Mouse (Mus musculus) myocyte (in vitro differentiated cells): ENCODE data around the gene Calhm1.
A peak's percentile ranks its signal among the peaks of the same experiment; 100 is the strongest.

Experiments
- CEBPB ChIP-seq: IDR thresholded peaks from 2 replicates; pipeline ENCODE4 v1.6.1; 2011; ENCODE audit warnings: mild to moderate bottlenecking, moderate library complexity; ENCODE audit not compliant: poor library complexity, insufficient read depth, severe bottlenecking
- E2F4 ChIP-seq: IDR thresholded peaks from one replicate; pipeline ENCODE4 v1.6.1; 2011; ENCODE audit warnings: mild to moderate bottlenecking, control low read depth, moderate library complexity; ENCODE audit not compliant: insufficient read depth
- MAX ChIP-seq: IDR thresholded peaks from one replicate; pipeline ENCODE4 v1.6.1; 2011; ENCODE audit warnings: low read depth, mild to moderate bottlenecking, control low read depth
- MYOD1 ChIP-seq, 3 experiments: IDR thresholded peaks; one replicate each; pipeline ENCODE4 v1.6.1; 2011; ENCODE audit warnings: control low read depth in 2 of 3, low read depth in 2 of 3, mild to moderate bottlenecking in 2 of 3, moderate library complexity in 1 of 3; ENCODE audit not compliant: insufficient read length in 2 of 3, control insufficient read depth in 1 of 3
- MYOG ChIP-seq, 3 experiments: IDR thresholded peaks; one replicate each; pipeline ENCODE4 v1.6.1; 2011; ENCODE audit warnings: control low read depth in 2 of 3, low read depth in 2 of 3, mild to moderate bottlenecking in 2 of 3; ENCODE audit not compliant: insufficient read length in 2 of 3, control insufficient read depth in 1 of 3, insufficient read depth in 1 of 3
- POLR2A ChIP-seq: IDR thresholded peaks from one replicate; pipeline ENCODE4 v1.6.1; 2011; ENCODE audit warnings: low read depth, mild to moderate bottlenecking, control low read depth, moderate library complexity; ENCODE audit not compliant: insufficient read length
- POLR2AphosphoS2 ChIP-seq: IDR thresholded peaks from one replicate; pipeline ENCODE4 v1.6.1; 2011; ENCODE audit warnings: low read depth, control low read depth; ENCODE audit not compliant: insufficient read length
- REST ChIP-seq: IDR thresholded peaks from one replicate; pipeline ENCODE4 v1.6.1; 2011; ENCODE audit warnings: mild to moderate bottlenecking, control low read depth, moderate library complexity; ENCODE audit not compliant: insufficient read depth, insufficient read length
- SRF ChIP-seq: IDR thresholded peaks from one replicate; pipeline ENCODE4 v1.6.1; 2011; ENCODE audit warnings: low read depth; ENCODE audit not compliant: control insufficient read depth, insufficient read length
- TCF12 ChIP-seq: IDR thresholded peaks from one replicate; pipeline ENCODE4 v1.6.1; 2011; ENCODE audit warnings: mild to moderate bottlenecking, control low read depth; ENCODE audit not compliant: poor library complexity, insufficient read depth, severe bottlenecking
- TCF3 ChIP-seq: IDR thresholded peaks from one replicate; pipeline ENCODE4 v1.6.1; 2011; ENCODE audit warnings: low read depth, control low read depth; ENCODE audit not compliant: insufficient read length
- USF1 ChIP-seq: IDR thresholded peaks from one replicate; pipeline ENCODE4 v1.6.1; 2011; ENCODE audit warnings: low read depth, mild to moderate bottlenecking, control low read depth, moderate library complexity

GRCm38 (mm10) chr19:47178431-47179271 lies 34.6 kb upstream of the Calhm1 start, which contains the start of gene Neurl1a:
- TF ChIP-seq POLR2A (peak; percentile 41), USF1 (no peak), MYOD1 (IDR thresholded peaks at IDR 0.05; ENCODE audit: control insufficient read depth in 1 of 3, insufficient read length in 2 of 3, low read depth in 2 of 3) (no peak), MYOG (IDR thresholded peaks at IDR 0.05; ENCODE audit: control insufficient read depth in 1 of 3, insufficient read depth in 1 of 3, insufficient read length in 2 of 3, low read depth in 2 of 3) (peak in 1 of 3 experiments; percentile 1), MAX (no peak), SRF (no peak), POLR2AphosphoS2 (no peak), TCF12 (no peak), E2F4 (no peak), CEBPB (no peak), REST (no peak), TCF3 (no peak)
